Mouse (Mus musculus) hindbrain, embryonic 16.5 days (tissue): ENCODE results near the gene Cd82. TPM values are rescaled to one million over a fixed set of nuclear protein-coding genes. Genes with fewer than 3 reads are reported as not detected.
A peak's percentile ranks its signal among the peaks of the same experiment; 100 is the strongest.

ENCODE experiments used
- ATAC-seq: fragments of 200-750 bp; cut with Nextera tagmentation; 2 replicates; pipeline ENCODE4 v1.8.0; 2017; ENCODE audit warnings: moderate TSS enrichment, moderate library complexity
- H3K27ac ChIP-seq: fragments of 300-500 bp; sonication (generic); 2 replicates; pipeline ENCODE4 v1.5.1; 2014; ENCODE audit warnings: low read depth, mild to moderate bottlenecking, control low read depth, low read length, moderate library complexity
- H3K27me3 ChIP-seq: fragments of 300-500 bp; sonication (generic); replicated peaks from 2 replicates; pipeline ENCODE4 v1.6.1; 2014; ENCODE audit warnings: low read length; ENCODE audit not compliant: control insufficient read depth, insufficient read depth
- H3K36me3 ChIP-seq: fragments of 300-500 bp; sonication (generic); 2 replicates; pipeline ENCODE4 v1.6.1; 2014; ENCODE audit warnings: mild to moderate bottlenecking, low read length, moderate library complexity, mixed read lengths; ENCODE audit not compliant: control insufficient read depth, insufficient read depth
- H3K4me1 ChIP-seq: fragments of 300-500 bp; sonication (generic); 2 replicates; pipeline ENCODE4 v1.6.1; 2014; ENCODE audit warnings: low read depth, low read length; ENCODE audit not compliant: control insufficient read depth, insufficient read depth
- H3K4me2 ChIP-seq: fragments of 300-500 bp; sonication (generic); 2 replicates; pipeline ENCODE4 v1.6.1; 2014; ENCODE audit warnings: mild to moderate bottlenecking, low read length, control low read depth, moderate library complexity
- H3K4me3 ChIP-seq: fragments of 300-500 bp; sonication (generic); 2 replicates; pipeline ENCODE4 v1.5.1; 2014; ENCODE audit warnings: mild to moderate bottlenecking, low read length, control low read depth, moderate library complexity
- H3K9ac ChIP-seq: fragments of 300-500 bp; sonication (generic); 2 replicates; pipeline ENCODE4 v1.6.1; 2014; ENCODE audit warnings: low read depth, mild to moderate bottlenecking, control low read depth, low read length, moderate library complexity
- H3K9me3 ChIP-seq: fragments of 300-500 bp; sonication (generic); 2 replicates; pipeline ENCODE4 v1.6.1; 2014; ENCODE audit warnings: mild to moderate bottlenecking, low read length, moderate library complexity; ENCODE audit not compliant: control insufficient read depth
- WGBS: fragments of 180-500 bp; shearing (Covaris S2); extraction: QIAGEN DNeasy Blood & Tissue Kit; methylation state at CpG from one replicate; pipeline ENCODE4 v1.1.7; 2014; 5-methylcytosine and 5-hydroxymethylcytosine counted together
- polyA plus RNA-seq: library from polyadenylated mRNA; unstranded; fragments of >200 nt; fragmentation: Nextera tagmentation; extraction: Ambion mirVana; gene quantifications from 2 replicates; pipeline ENCODE4 v1.2.1, GENCODE M21; 2015

The Cd82 gene
- polyA plus RNA-seq, 1 experiment from 2014 or later, result 24.5 TPM

DNA sequence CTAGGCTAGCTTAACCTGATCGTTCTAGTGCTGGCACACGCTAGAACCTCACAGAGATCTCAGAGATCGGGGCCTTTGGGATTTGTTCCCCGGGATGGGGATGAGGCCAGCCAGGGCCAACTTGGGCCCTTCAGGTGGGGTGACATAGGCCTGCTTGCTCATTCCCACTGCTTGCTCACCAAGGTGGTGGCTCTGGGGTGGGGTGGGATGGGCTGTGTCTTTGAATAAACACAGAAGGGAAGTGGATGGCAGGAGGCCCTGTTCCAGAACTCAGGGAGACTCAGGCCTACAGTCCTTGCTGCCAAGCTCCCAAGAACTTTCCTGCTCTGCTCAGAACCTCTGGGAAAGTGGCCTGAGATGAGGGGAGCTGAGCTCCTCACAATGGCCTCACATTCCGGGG is 31.9 kb downstream of the Cd82 start:
- no peak for ATAC-seq
- no peak overlapping the region for H3K9ac ChIP-seq
- no peaks in the 10 kb centered on the region; the same call in 1 of the 2 replicates for H3K27me3 ChIP-seq
- H3K4me3 ChIP-seq, result no peak overlapping the region
- H3K9me3 ChIP-seq, result no peaks in the 10 kb centered on the region
- no peaks in the 10 kb centered on the region for H3K36me3 ChIP-seq
- 80% methylated on average over 5 of the region's 5 CpGs for WGBS
- H3K4me2 ChIP-seq, result no peak overlapping the region
- H3K27ac ChIP-seq, result no peak overlapping the region
- no peaks in the 10 kb centered on the region for H3K4me1 ChIP-seq

DNA sequence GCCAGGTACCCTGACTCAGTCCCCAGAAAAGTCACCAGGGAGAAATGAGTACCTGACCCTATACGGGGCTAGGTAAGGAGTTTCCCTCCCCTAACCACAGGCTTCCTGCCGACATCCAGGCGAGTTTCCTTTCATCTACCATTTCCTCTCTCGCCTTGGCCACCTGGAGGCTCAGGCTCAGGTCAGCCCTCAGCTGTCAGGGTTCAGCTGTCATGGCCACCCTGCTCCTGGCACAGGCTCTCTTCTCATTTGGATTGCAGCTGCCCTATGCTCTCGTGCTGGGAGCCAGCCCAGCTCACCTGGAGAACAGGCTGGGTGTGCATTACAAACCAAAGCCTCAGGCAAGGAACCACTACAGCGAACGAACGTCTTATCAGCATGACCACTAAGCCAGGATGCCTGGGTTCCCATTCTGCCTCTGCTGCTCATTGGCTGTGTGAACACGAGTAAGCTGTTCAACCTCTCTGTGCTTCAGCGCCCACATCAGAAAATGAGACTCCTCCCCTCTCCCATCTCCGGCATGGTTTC is 34.9 kb downstream of the Cd82 start:
- 72% methylated on average over 11 of the region's 11 CpGs for WGBS
- no peaks in the 10 kb centered on the region for H3K36me3 ChIP-seq
- H3K4me2 ChIP-seq, result no peak overlapping the region
- H3K27me3 ChIP-seq, result no peaks in the 10 kb centered on the region
- no peak for ATAC-seq
- no peaks in the 10 kb centered on the region for H3K9me3 ChIP-seq
- H3K4me3 ChIP-seq, result no peak overlapping the region
- H3K4me1 ChIP-seq, result no peaks in the 10 kb centered on the region
- H3K9ac ChIP-seq, result no peak overlapping the region
- no peak overlapping the region for H3K27ac ChIP-seq

DNA sequence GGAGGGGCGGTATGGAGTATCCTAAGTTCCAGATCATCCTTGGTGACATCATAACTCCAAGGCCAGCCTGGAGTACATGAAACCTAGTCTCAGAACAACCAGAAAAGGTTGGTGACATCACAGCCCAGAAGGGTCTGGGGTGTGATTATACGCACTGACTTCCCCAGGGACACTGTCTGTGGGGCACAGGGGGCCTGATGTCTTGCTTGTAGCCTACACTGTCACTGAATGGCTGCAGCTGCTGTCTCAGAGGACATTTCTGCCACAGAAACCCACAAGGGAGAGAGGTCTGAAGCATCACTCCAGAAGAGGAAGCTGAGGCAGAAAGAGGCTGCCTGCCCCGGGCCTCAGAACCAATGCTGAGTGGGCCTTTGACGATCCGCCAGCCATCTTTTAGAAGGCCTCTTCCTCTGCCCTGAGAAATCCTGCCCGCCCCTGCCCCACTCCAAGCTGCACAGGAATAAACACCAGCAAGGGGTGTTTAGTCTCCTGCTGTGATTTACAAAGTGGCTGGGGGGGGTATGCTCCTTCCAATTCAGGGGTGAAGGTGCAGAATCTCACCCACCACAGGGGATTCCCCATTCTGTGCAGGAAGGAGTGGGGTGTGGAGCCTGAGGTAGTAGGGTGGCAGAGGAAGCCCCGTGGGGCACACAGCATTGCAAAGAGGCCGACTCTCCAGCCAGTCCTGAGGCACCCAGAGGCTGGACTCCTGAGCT is 35.8 kb downstream of the Cd82 start:
- no peaks in the 10 kb centered on the region for H3K4me1 ChIP-seq
- no peak overlapping the region for H3K27ac ChIP-seq
- no peaks in the 10 kb centered on the region for H3K9me3 ChIP-seq
- no peak for ATAC-seq
- WGBS, result 67% methylated on average over 8 of the region's 8 CpGs
- H3K27me3 ChIP-seq, result no peaks in the 10 kb centered on the region
- no peak overlapping the region for H3K9ac ChIP-seq
- H3K4me2 ChIP-seq, result no peak overlapping the region
- H3K4me3 ChIP-seq, result no peak overlapping the region
- H3K36me3 ChIP-seq, result no peaks in the 10 kb centered on the region

DNA sequence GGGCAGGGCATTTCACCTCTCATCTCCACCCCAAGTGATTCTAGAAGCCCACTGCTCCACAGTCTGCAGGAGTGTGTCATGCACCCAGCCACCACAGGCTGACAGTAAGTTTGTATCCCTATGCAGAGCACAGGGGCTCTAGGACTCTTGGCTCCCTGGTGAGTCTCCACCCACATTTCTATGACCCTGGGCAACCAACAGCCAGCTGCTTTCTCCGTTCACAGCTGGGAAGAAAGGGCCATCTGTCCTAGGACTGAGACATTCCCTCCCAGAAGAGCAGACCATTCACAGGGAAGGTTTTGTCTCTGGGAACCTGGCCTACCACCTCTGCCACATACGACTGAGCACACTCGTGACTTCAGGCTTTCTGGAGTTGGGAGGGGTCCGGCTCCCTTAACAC is 37.1 kb downstream of the Cd82 start:
- no peak for ATAC-seq
- 52% methylated on average over 4 of the region's 4 CpGs for WGBS

DNA sequence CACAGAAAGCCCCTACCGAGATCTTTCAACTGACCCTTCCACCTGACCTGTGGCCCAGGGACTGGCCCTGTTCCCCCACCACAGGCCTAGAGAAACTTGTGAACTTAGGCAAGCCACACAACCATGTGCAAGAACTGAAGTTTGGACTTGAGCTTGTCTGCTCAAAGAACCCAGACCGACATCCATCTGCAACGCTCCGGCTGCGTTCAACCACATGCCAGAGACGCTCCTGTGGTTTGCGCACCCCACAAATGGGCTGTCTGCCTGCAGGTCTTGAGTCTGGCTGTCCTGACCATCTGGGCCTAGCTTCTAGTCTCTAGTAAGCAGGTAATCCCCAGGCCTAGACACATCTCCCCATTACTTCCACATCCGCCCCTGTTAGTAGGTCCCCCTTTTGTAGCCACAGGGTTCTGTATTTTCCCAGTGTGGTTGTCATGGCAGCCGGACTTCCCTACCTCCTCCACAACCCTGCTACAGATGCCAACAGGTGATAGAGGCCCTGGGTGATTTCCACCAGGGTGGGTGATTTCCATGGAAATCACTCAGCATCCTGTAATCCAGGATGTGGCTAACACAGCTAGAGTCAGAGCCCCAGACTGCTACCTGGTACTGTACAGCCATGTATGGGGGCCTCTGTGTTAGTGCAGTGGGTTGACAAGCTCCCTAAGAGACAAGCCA is 38.5 kb downstream of the Cd82 start:
- ATAC-seq, result no peak
- Histone ChIP-seq H3K27me3 (no peaks in the 10 kb centered on the region), H3K4me3 (no peak overlapping the region), H3K36me3 (no peaks in the 10 kb centered on the region), H3K4me2 (no peak overlapping the region), H3K4me1 (no peaks in the 10 kb centered on the region), H3K27ac (no peak overlapping the region), H3K9ac (no peak overlapping the region), H3K9me3 (no peaks in the 10 kb centered on the region)
- WGBS, result 89% methylated on average over 9 of the region's 9 CpGs

More for the DNA sequence above, 37.1 kb downstream of the Cd82 start:
- H3K27ac ChIP-seq, result no peak overlapping the region
- no peak overlapping the region for H3K4me2 ChIP-seq
- H3K9ac ChIP-seq, result no peak overlapping the region
- no peaks in the 10 kb centered on the region for H3K36me3 ChIP-seq
- H3K27me3 ChIP-seq, result no peaks in the 10 kb centered on the region
- H3K4me1 ChIP-seq, result no peaks in the 10 kb centered on the region
- H3K9me3 ChIP-seq, result no peaks in the 10 kb centered on the region
- no peak overlapping the region for H3K4me3 ChIP-seq

DNA sequence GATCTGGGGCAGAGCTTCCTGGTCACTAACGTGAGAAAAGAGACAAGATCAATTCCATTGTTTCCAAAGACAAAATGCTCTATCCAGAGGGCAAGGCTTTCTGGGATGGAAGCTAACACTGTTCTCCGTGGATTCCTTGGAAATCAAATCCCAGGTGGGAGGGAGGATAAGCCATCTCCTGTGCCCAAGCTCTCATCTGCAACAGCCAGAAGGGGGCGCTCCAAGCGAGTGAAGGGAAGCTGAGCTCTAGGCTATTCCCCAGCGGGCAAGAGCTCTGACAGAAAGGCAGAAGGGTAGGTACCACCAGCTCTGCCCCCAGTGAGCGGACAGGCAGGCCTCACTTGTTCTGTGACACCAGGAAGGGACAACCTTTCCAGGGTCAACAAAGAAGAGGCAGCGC is 41.6 kb downstream of the Cd82 start:
- no peak overlapping the region for H3K27ac ChIP-seq
- no peak for ATAC-seq
- no peak overlapping the region for H3K4me3 ChIP-seq
- no peaks in the 10 kb centered on the region for H3K9me3 ChIP-seq
- 29% methylated on average over 7 of the region's 7 CpGs for WGBS
- no peak overlapping the region for H3K4me2 ChIP-seq
- no peaks in the 10 kb centered on the region for H3K36me3 ChIP-seq
- H3K9ac ChIP-seq, result no peak overlapping the region
- H3K27me3 ChIP-seq, result no peaks in the 10 kb centered on the region
- H3K4me1 ChIP-seq, result no peaks in the 10 kb centered on the region

DNA sequence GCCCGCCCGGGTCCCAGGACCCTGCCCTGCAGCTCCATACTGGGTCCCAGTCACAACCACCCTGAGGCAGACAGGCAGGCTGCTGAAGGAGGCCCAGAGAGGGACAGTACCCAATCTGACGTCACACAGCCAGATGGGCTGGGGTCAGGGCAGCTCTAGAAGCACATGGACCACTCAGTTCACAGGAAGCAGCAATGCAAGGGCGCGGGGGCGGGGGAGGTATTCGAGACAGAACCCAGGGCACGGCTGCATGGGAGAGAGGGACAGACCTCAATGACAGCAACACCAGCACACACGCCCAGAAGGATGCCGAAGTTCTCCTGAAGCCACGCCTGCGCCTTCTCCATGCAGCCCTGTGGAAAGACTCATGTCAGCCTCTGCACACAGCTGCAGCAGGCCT is 43.0 kb downstream of the Cd82 start:
- no peak overlapping the region for H3K4me2 ChIP-seq
- H3K9ac ChIP-seq, result no peak overlapping the region
- no peaks in the 10 kb centered on the region for H3K4me1 ChIP-seq
- no peak for ATAC-seq
- H3K36me3 ChIP-seq, result no peaks in the 10 kb centered on the region
- no peaks in the 10 kb centered on the region for H3K27me3 ChIP-seq
- H3K4me3 ChIP-seq, result no peak overlapping the region
- no peaks in the 10 kb centered on the region for H3K9me3 ChIP-seq
- H3K27ac ChIP-seq, result no peak overlapping the region
- 86% methylated on average over 12 of the region's 12 CpGs for WGBS

DNA sequence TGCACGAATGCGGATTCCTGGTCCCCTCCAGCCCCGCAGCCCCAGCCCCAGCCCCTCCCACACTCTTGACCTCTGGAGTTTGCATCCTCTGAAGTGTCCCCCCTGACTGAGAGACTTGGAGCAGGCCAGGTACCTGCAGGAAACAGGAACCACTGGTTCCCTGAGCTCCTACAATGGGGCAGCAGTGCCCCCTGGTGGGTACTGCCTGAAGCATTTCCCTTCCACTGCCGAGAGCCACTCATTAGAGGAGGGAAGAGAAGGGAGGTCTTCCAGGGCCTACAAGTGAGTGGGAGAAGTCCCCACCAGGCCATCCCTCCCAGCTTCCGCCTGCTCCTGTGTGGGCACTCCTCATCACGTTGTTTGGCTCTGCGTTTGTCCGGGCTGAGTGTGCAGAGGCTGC is 44.5 kb downstream of the Cd82 start:
- Histone ChIP-seq H3K4me1 (no peaks in the 10 kb centered on the region), H3K9me3 (no peaks in the 10 kb centered on the region), H3K27ac (no peak overlapping the region), H3K9ac (peak overlapping the region; percentile 8; the same call in 1 of the 2 replicates), H3K27me3 (no peaks in the 10 kb centered on the region), H3K4me3 (no peak overlapping the region), H3K4me2 (no peak overlapping the region), H3K36me3 (no peaks in the 10 kb centered on the region)
- peak; percentile 80 for ATAC-seq
- 10% methylated on average over 8 of the region's 8 CpGs for WGBS

DNA sequence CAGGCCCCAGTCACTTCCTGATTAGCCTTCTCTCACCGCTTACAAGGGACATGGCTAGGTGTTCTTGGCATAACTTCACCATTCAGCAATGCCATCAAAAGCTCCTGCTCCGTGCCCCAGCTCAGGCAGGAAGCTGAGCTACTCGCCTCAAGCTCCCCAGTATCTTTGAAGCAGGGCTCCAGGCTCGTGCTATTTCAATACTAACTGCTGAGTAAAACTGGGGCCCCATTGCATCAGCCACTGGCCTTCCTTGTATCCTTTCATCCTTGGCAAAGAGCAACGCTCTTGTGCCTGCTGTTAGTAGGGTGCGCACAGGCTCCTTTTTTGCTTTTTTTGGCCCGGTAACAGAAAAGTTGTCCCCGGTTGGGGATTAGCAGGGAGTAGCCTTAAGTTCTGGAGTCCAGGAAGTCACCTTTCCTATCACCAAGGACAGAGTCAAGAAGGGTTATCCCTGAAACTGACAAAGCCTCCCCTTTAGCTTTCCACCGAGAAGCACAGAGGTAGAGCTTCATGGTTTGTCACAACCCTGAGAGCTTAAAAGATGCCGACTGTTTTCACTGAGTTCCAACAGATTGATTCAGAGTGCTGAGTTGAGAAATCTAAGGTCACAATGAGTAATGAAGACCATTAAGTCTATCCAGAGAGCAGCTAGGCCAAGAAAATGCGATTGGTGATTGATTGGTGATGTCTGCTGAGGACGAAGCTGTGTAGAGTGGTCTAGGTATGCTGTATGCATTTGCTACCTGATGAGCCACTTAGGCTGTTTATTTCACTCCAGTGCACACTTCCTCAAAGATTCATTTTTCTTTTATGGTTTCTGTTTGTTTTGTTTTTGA is 45.8 kb downstream of the Cd82 start:
- Histone ChIP-seq H3K4me2 (no peak overlapping the region), H3K9me3 (no peaks in the 10 kb centered on the region), H3K36me3 (no peaks in the 10 kb centered on the region), H3K4me1 (no peaks in the 10 kb centered on the region), H3K9ac (no peak overlapping the region), H3K4me3 (no peak overlapping the region), H3K27ac (no peak overlapping the region), H3K27me3 (no peaks in the 10 kb centered on the region)
- 83% methylated on average over 12 of the region's 12 CpGs for WGBS
- ATAC-seq, result no peak
